8 mouse cellular contexts compared by ENCODE assay signal in genomic region chr2:181364487-181364859, GRCm38 (mm10). TPM values are rescaled to one million over a fixed set of nuclear protein-coding genes. Genes with fewer than 3 reads are reported as not detected.
DNase-seq lines count a peak whose midpoint lies in the region; ATAC-seq and TF ChIP-seq lines count a peak whose summit lies in the region.

No protein-coding gene starts in this region.

- peak overlapping the region; percentile 78 for H3K4me3 ChIP-seq in heart, embryonic 10.5 days
- H3K4me3 ChIP-seq in E14TG2a.4 (replicated peaks; ENCODE audit: low read length): peak overlapping the region; percentile 89
- peak overlapping the region; percentile 81 for H3K4me3 ChIP-seq in forebrain, embryonic 15.5 days
- H3K4me3 ChIP-seq in liver, embryonic 15.5 days (replicated peaks): peak overlapping the region; percentile 78

- peaks cover 29% of the 10 kb centered on the region for H3K4me1 ChIP-seq in heart, embryonic 10.5 days
- peaks cover 48% of the 10 kb centered on the region for H3K4me1 ChIP-seq in E14TG2a.4 (replicated peaks; ENCODE audit: low read depth, low read length)
- H3K4me1 ChIP-seq in forebrain, embryonic 15.5 days: peaks cover 44% of the 10 kb centered on the region
- H3K4me1 ChIP-seq in liver, embryonic 15.5 days (replicated peaks): peaks cover 48% of the 10 kb centered on the region

- H3K36me3 ChIP-seq in heart, embryonic 10.5 days: peaks cover 43% of the 10 kb centered on the region
- H3K36me3 ChIP-seq in E14TG2a.4 (ENCODE audit: insufficient read depth, low read length): peaks cover 63% of the 10 kb centered on the region
- peaks cover 40% of the 10 kb centered on the region for H3K36me3 ChIP-seq in forebrain, embryonic 15.5 days
- peaks cover 41% of the 10 kb centered on the region for H3K36me3 ChIP-seq in liver, embryonic 15.5 days (replicated peaks)

- TF ChIP-seq CTCF in E14TG2a.4 (conservative IDR thresholded peaks at IDR 0.05; ENCODE audit: low read length): no peak

- ATAC-seq in forebrain, embryonic 15.5 days (replicated peaks): no peak; the same call in 1 of the 2 replicates
- no peak for ATAC-seq in liver, embryonic 15.5 days (ENCODE audit: insufficient read depth)

- no peaks in the 10 kb centered on the region for H3K9me3 ChIP-seq in heart, embryonic 10.5 days
- no peaks in the 10 kb centered on the region for H3K9me3 ChIP-seq in E14TG2a.4 (ENCODE audit: low read length)
- H3K9me3 ChIP-seq in forebrain, embryonic 15.5 days: no peaks in the 10 kb centered on the region
- H3K9me3 ChIP-seq in liver, embryonic 15.5 days (replicated peaks): no peaks in the 10 kb centered on the region

- H3K27ac ChIP-seq in heart, embryonic 10.5 days: peak overlapping the region; percentile 96
- peak overlapping the region; percentile 93 for H3K27ac ChIP-seq in forebrain, embryonic 15.5 days (replicated peaks)
- peak overlapping the region; percentile 93 for H3K27ac ChIP-seq in liver, embryonic 15.5 days (replicated peaks)

- H3K4me2 ChIP-seq in forebrain, embryonic 15.5 days (replicated peaks): peak overlapping the region; percentile 90
- peak overlapping the region; percentile 97 for H3K4me2 ChIP-seq in liver, embryonic 15.5 days

- peak overlapping the region; percentile 94 for H3K9ac ChIP-seq in forebrain, embryonic 15.5 days (replicated peaks)
- H3K9ac ChIP-seq in liver, embryonic 15.5 days: peak overlapping the region; percentile 90

- intact Hi-C loops in heart, postnatal 14 days (cut with DNase I): no loop called here

- WGBS in heart, embryonic 10.5 days: 8% methylated on average over 14 of the region's 14 CpGs
- 11% methylated on average over 14 of the region's 14 CpGs for WGBS in forebrain, embryonic 15.5 days
- WGBS in liver, embryonic 15.5 days (ENCODE audit: insufficient replicate concordance): 4% methylated on average over 14 of the region's 14 CpGs

- no peaks in the 10 kb centered on the region for H3K27me3 ChIP-seq in heart, embryonic 10.5 days (ENCODE audit: insufficient read depth, poor library complexity, severe bottlenecking)
- H3K27me3 ChIP-seq in E14TG2a.4 (ENCODE audit: insufficient read depth, low read length): no peaks in the 10 kb centered on the region
- H3K27me3 ChIP-seq in forebrain, embryonic 15.5 days: no peaks in the 10 kb centered on the region
- H3K27me3 ChIP-seq in liver, embryonic 15.5 days: no peaks in the 10 kb centered on the region

- no peak for DNase-seq in heart, embryonic 10.5 days (ENCODE audit: low spot score)
- no peak for DNase-seq in heart, postnatal 14 days
- no peak for DNase-seq in left cerebral cortex, adult 11 months (ENCODE audit: low spot score)
- DNase-seq in cerebellum, postnatal 4 days (ENCODE audit: low spot score in 2 of 2): no peak
- DNase-seq in left cerebral cortex, adult 9 months (ENCODE audit: low spot score in 2 of 2): no peak

RNA-seq across cellular contexts. Expression of gene Zgpat, which starts 0.3 kb away (rescaled TPM):
- 36.9 and 38.0 TPM in 2 replicates for polyA plus RNA-seq in heart, embryonic 10.5 days (2016; fragmentation: Nextera tagmentation; extraction: Ambion mirVana)
- total RNA-seq in heart, postnatal 14 days (2021): 10 to 100 TPM; 21.0 to 21.4 TPM
- 82.1 TPM in 2 replicates for polyA plus RNA-seq in forebrain, embryonic 15.5 days (2015; fragmentation: Nextera tagmentation; extraction: Ambion mirVana)
- 12.0 and 12.1 TPM in 2 replicates for polyA plus RNA-seq in liver, embryonic 15.5 days (2015; fragmentation: Nextera tagmentation; extraction: Ambion mirVana)

RNA-seq across cellular contexts. Expression of gene Arfrp1, which starts 0.7 kb away (rescaled TPM):
- 64.1 and 65.6 TPM in 2 replicates for polyA plus RNA-seq in heart, embryonic 10.5 days (2016; fragmentation: Nextera tagmentation; extraction: Ambion mirVana)
- total RNA-seq in heart, postnatal 14 days (2021): 10 to 100 TPM; 43.9 to 44.0 TPM
- 98.3 and 98.4 TPM in 2 replicates for polyA plus RNA-seq in forebrain, embryonic 15.5 days (2015; fragmentation: Nextera tagmentation; extraction: Ambion mirVana)
- polyA plus RNA-seq in liver, embryonic 15.5 days (2015; fragmentation: Nextera tagmentation; extraction: Ambion mirVana): 21.1 and 23.2 TPM in 2 replicates

RNA-seq across cellular contexts. Expression of gene Lime1, which starts 15.4 kb away (rescaled TPM):
- polyA plus RNA-seq in heart, embryonic 10.5 days (2016; fragmentation: Nextera tagmentation; extraction: Ambion mirVana): 16.5 and 20.5 TPM in 2 replicates
- 1 to 10 TPM; 7.9 to 8.7 TPM for total RNA-seq in heart, postnatal 14 days (2021)
- polyA plus RNA-seq in forebrain, embryonic 15.5 days (2015; fragmentation: Nextera tagmentation; extraction: Ambion mirVana): 45.7 and 45.9 TPM in 2 replicates
- polyA plus RNA-seq in liver, embryonic 15.5 days (2015; fragmentation: Nextera tagmentation; extraction: Ambion mirVana): 6.2 and 7.4 TPM in 2 replicates

RNA-seq across cellular contexts. Expression of gene Rtel1, which starts 44.9 kb away (rescaled TPM):
- 46.0 and 50.6 TPM in 2 replicates for polyA plus RNA-seq in heart, embryonic 10.5 days (2016; fragmentation: Nextera tagmentation; extraction: Ambion mirVana)
- total RNA-seq in heart, postnatal 14 days (2021): 10 to 100 TPM; 15.8 to 18.5 TPM
- polyA plus RNA-seq in forebrain, embryonic 15.5 days (2015; fragmentation: Nextera tagmentation; extraction: Ambion mirVana): 37.5 and 44.1 TPM in 2 replicates
- polyA plus RNA-seq in liver, embryonic 15.5 days (2015; fragmentation: Nextera tagmentation; extraction: Ambion mirVana): 22.9 and 24.7 TPM in 2 replicates

RNA-seq across cellular contexts. Expression of gene Stmn3, which starts 50.2 kb away (rescaled TPM):
- polyA plus RNA-seq in heart, embryonic 10.5 days (2016; fragmentation: Nextera tagmentation; extraction: Ambion mirVana): 0.37 and 1.0 TPM in 2 replicates
- under 1 TPM in 1 of 2 experiments, not detected in 1; 0.24 TPM for total RNA-seq in heart, postnatal 14 days (2021)
- 960 and 986 TPM in 2 replicates for polyA plus RNA-seq in forebrain, embryonic 15.5 days (2015; fragmentation: Nextera tagmentation; extraction: Ambion mirVana)
- polyA plus RNA-seq in liver, embryonic 15.5 days (2015; fragmentation: Nextera tagmentation; extraction: Ambion mirVana): 0.30 and 0.39 TPM in 2 replicates
